Mouse (Mus musculus): ENCODE data around the gene Nab1.

- TF ChIP-seq CTCF (IDR thresholded peaks at IDR 0.05; ENCODE audit: extremely low read depth, insufficient read depth, low read length) (no peak), POLR2A (IDR thresholded peaks at IDR 0.05; ENCODE audit: extremely low read depth, insufficient read depth, low read length) (no peak)
Observed at GRCm38 (mm10) chr1:52427841-52428464, 72.5 kb downstream of the Nab1 start.

Measured in cortical plate, adult 2 months (tissue).